Mouse (Mus musculus) bone marrow macrophage, adult 2 months (primary cell): ENCODE data around the gene Ptch1. TPM values are rescaled to one million over a fixed set of nuclear protein-coding genes. Genes with fewer than 3 reads are reported as not detected.

Experiments
- H3K27ac ChIP-seq: 2 replicates; pipeline ENCODE4 v1.5.1; 2012; ENCODE audit warnings: low read depth, low read length; ENCODE audit not compliant: insufficient read depth
- H3K4me1 ChIP-seq: 2 replicates; pipeline ENCODE4 v1.6.1; 2012; ENCODE audit warnings: low read length; ENCODE audit not compliant: control insufficient read depth, insufficient read depth
- H3K4me3 ChIP-seq: 2 replicates; pipeline ENCODE4 v1.5.1; 2012; ENCODE audit warnings: mild to moderate bottlenecking, low read length, moderate library complexity; ENCODE audit not compliant: insufficient read depth
- CTCF ChIP-seq: IDR thresholded peaks from 2 replicates; pipeline ENCODE4 v1.5.1; 2012; ENCODE audit warnings: low read depth, mild to moderate bottlenecking, low read length, moderate library complexity
- POLR2A ChIP-seq: IDR thresholded peaks from 2 replicates; pipeline ENCODE4 v1.6.1; 2012; ENCODE audit warnings: mild to moderate bottlenecking, low read depth, low read length, borderline replicate concordance
- polyA plus RNA-seq: library from polyadenylated mRNA; stranded (reverse); fragments of >200 nt; gene quantifications from 2 replicates; pipeline ENCODE4 v1.2.4, GENCODE M21; 2012; ENCODE audit not compliant: missing spikeins, insufficient read depth, insufficient read length

Ptch1 gene
- 1.6 and 2.5 TPM in 2 replicates for polyA plus RNA-seq

GRCm38 (mm10) chr13:63573256-63573835 is at the start of gene Ptch1:
Gene Ptch1 (minus strand): TSS chr13:63573598.
- TF ChIP-seq POLR2A (no peak), CTCF (no peak)
- peak within 1 kb of the TSS; percentile 58 for H3K4me3 ChIP-seq
- no peak within 1 kb of the TSS for H3K27ac ChIP-seq
- 0 out of 2 replicates have a peak, but pooled peaks cover 2% of the 10 kb centered on the region for H3K4me1 ChIP-seq

- TF ChIP-seq POLR2A (no peak), CTCF (no peak)
- Histone ChIP-seq H3K4me3 (no peak overlapping the region), H3K4me1 (peaks cover 19% of the 10 kb centered on the region), H3K27ac (no peak overlapping the region)
Measured at GRCm38 (mm10) chr13:63621301-63621700, 47.9 kb upstream of the Ptch1 start.

GRCm38 (mm10) chr13:63613201-63613600 is 39.8 kb upstream of the Ptch1 start:
- TF ChIP-seq CTCF (no peak), POLR2A (no peak)
- peaks cover 9% of the 10 kb centered on the region for H3K4me1 ChIP-seq
- no peak overlapping the region for H3K4me3 ChIP-seq
- no peak overlapping the region for H3K27ac ChIP-seq

GRCm38 (mm10) chr13:63609734-63610133 is 36.3 kb upstream of the Ptch1 start:
- Histone ChIP-seq H3K4me1 (0 out of 2 replicates have a peak, but pooled peaks cover 3% of the 10 kb centered on the region), H3K27ac (no peak overlapping the region), H3K4me3 (no peak overlapping the region)
- TF ChIP-seq CTCF (no peak), POLR2A (no peak)

GRCm38 (mm10) chr13:63597593-63597992 is 24.2 kb upstream of the Ptch1 start:
- H3K4me1 ChIP-seq = peaks cover 7% of the 10 kb centered on the region
- H3K4me3 ChIP-seq = no peak overlapping the region

GRCm38 (mm10) chr13:63595869-63596268 is 22.5 kb upstream of the Ptch1 start:
- TF ChIP-seq POLR2A = no peak
- TF ChIP-seq CTCF = no peak
- no peak overlapping the region for H3K4me3 ChIP-seq
- H3K27ac ChIP-seq = no peak overlapping the region

More at GRCm38 (mm10) chr13:63597593-63597992, 24.2 kb upstream of the Ptch1 start:
- TF ChIP-seq POLR2A (no peak), CTCF (no peak)
- H3K27ac ChIP-seq = no peak overlapping the region

GRCm38 (mm10) chr13:63593469-63594050 is 20.2 kb upstream of the Ptch1 start:
- H3K27ac ChIP-seq = no peak overlapping the region
- H3K4me1 ChIP-seq = peaks cover 7% of the 10 kb centered on the region
- no peak for TF ChIP-seq CTCF
- no peak for TF ChIP-seq POLR2A
- H3K4me3 ChIP-seq = no peak overlapping the region

More at GRCm38 (mm10) chr13:63595869-63596268, 22.5 kb upstream of the Ptch1 start:
- H3K4me1 ChIP-seq = peaks cover 7% of the 10 kb centered on the region

GRCm38 (mm10) chr13:63592755-63593154 is 19.4 kb upstream of the Ptch1 start:
- TF ChIP-seq CTCF (no peak), POLR2A (no peak)
- no peak overlapping the region for H3K27ac ChIP-seq
- H3K4me1 ChIP-seq = peaks cover 7% of the 10 kb centered on the region
- H3K4me3 ChIP-seq = no peak overlapping the region

- no peak overlapping the region for H3K4me3 ChIP-seq
- TF ChIP-seq CTCF (no peak), POLR2A (no peak)
- H3K4me1 ChIP-seq = 0 out of 2 replicates have a peak, but pooled peaks cover 2% of the 10 kb centered on the region
- H3K27ac ChIP-seq = no peak overlapping the region
Measured at GRCm38 (mm10) chr13:63574601-63575000, 1.2 kb upstream of the Ptch1 start.
